Mouse (Mus musculus): Measurements from ENCODE around the gene Rpl36-ps4. TPM values are rescaled to one million over a fixed set of nuclear protein-coding genes. Genes with fewer than 3 reads are reported as not detected.

Rpl36-ps4 gene
- not detected in 2 replicates for polyA plus RNA-seq (2015; fragmentation: Nextera tagmentation; extraction: Ambion mirVana)

- Histone ChIP-seq H3K9me3 (no peaks in the 10 kb centered on the region), H3K4me2 (no peak within 1 kb of the TSS), H3K36me3 (no peaks in the 10 kb centered on the region), H3K27ac (no peak within 1 kb of the TSS), H3K4me3 (no peak within 1 kb of the TSS), H3K4me1 (no peaks in the 10 kb centered on the region), H3K27me3 (no peaks in the 10 kb centered on the region), H3K9ac (no peak within 1 kb of the TSS)
- WGBS, result 95% methylated on average over 5 of the region's 5 CpGs
- ATAC-seq (ENCODE audit: insufficient number of reproducible peaks, low FRiP score, low TSS enrichment, low read depth), result no peak
These were observed at the start of gene Rpl36-ps4 for GRCm38 (mm10) chr17:87920677-87921076. Gene Rpl36-ps4 (plus strand): TSS chr17:87920977.

GRCm38 (mm10) chr17:87871461-87872126, 49.2 kb upstream of the Rpl36-ps4 start:
- H3K9ac ChIP-seq, result no peak overlapping the region
- WGBS, result 85% methylated on average over 13 of the region's 13 CpGs
- no peak for ATAC-seq (ENCODE audit: insufficient number of reproducible peaks, low FRiP score, low TSS enrichment, low read depth)
- H3K9me3 ChIP-seq, result no peaks in the 10 kb centered on the region
- no peaks in the 10 kb centered on the region for H3K36me3 ChIP-seq
- no peak overlapping the region for H3K4me2 ChIP-seq
- no peak overlapping the region for H3K27ac ChIP-seq
- no peak overlapping the region for H3K4me3 ChIP-seq
- no peaks in the 10 kb centered on the region for H3K27me3 ChIP-seq
- no peaks in the 10 kb centered on the region for H3K4me1 ChIP-seq

GRCm38 (mm10) chr17:87872286-87872685, 48.5 kb upstream of the Rpl36-ps4 start:
- Histone ChIP-seq H3K27me3 (no peaks in the 10 kb centered on the region), H3K4me1 (0 out of 2 replicates have a peak, but pooled peaks cover 2% of the 10 kb centered on the region), H3K9ac (no peak overlapping the region), H3K4me2 (no peak overlapping the region), H3K36me3 (no peaks in the 10 kb centered on the region), H3K27ac (no peak overlapping the region), H3K4me3 (no peak overlapping the region), H3K9me3 (no peaks in the 10 kb centered on the region)
- 35% methylated on average over 4 of the region's 4 CpGs for WGBS
- ATAC-seq (ENCODE audit: insufficient number of reproducible peaks, low FRiP score, low TSS enrichment, low read depth), result no peak

- ATAC-seq (ENCODE audit: insufficient number of reproducible peaks, low FRiP score, low TSS enrichment, low read depth), result no peak
- H3K4me2 ChIP-seq, result no peak overlapping the region
- no peak overlapping the region for H3K4me3 ChIP-seq
- 71% methylated on average over 7 of the region's 7 CpGs for WGBS
- no peak overlapping the region for H3K9ac ChIP-seq
- H3K9me3 ChIP-seq, result no peaks in the 10 kb centered on the region
- H3K27ac ChIP-seq, result no peak overlapping the region
- no peaks in the 10 kb centered on the region for H3K27me3 ChIP-seq
- H3K36me3 ChIP-seq, result no peaks in the 10 kb centered on the region
- peaks cover 8% of the 10 kb centered on the region for H3K4me1 ChIP-seq
These were observed 47.3 kb upstream of the Rpl36-ps4 start for GRCm38 (mm10) chr17:87873456-87873855.

- Histone ChIP-seq H3K27me3 (no peaks in the 10 kb centered on the region), H3K36me3 (no peaks in the 10 kb centered on the region), H3K4me3 (no peak overlapping the region), H3K4me2 (no peak overlapping the region), H3K27ac (no peak overlapping the region), H3K9me3 (no peaks in the 10 kb centered on the region), H3K4me1 (peaks cover 8% of the 10 kb centered on the region), H3K9ac (no peak overlapping the region)
- no peak for ATAC-seq (ENCODE audit: insufficient number of reproducible peaks, low FRiP score, low TSS enrichment, low read depth)
- WGBS, result 78% methylated on average over 4 of the region's 4 CpGs
These were observed 46.8 kb upstream of the Rpl36-ps4 start for GRCm38 (mm10) chr17:87873943-87874342.

- Histone ChIP-seq H3K36me3 (no peaks in the 10 kb centered on the region), H3K27ac (no peak overlapping the region), H3K4me3 (no peak overlapping the region), H3K27me3 (no peaks in the 10 kb centered on the region), H3K4me2 (no peak overlapping the region), H3K9me3 (no peaks in the 10 kb centered on the region), H3K9ac (no peak overlapping the region), H3K4me1 (peaks cover 10% of the 10 kb centered on the region)
- ATAC-seq (ENCODE audit: insufficient number of reproducible peaks, low FRiP score, low TSS enrichment, low read depth), result no peak
- WGBS, result 84% methylated on average over 8 of the region's 8 CpGs
These were observed 45.3 kb upstream of the Rpl36-ps4 start for GRCm38 (mm10) chr17:87875346-87875920.

GRCm38 (mm10) chr17:87876295-87877000, 44.3 kb upstream of the Rpl36-ps4 start:
- no peak overlapping the region for H3K4me2 ChIP-seq
- no peaks in the 10 kb centered on the region for H3K27me3 ChIP-seq
- H3K36me3 ChIP-seq, result no peaks in the 10 kb centered on the region
- peaks cover 10% of the 10 kb centered on the region for H3K4me1 ChIP-seq
- 84% methylated on average over 11 of the region's 11 CpGs for WGBS
- H3K9ac ChIP-seq, result no peak overlapping the region
- no peak for ATAC-seq (ENCODE audit: insufficient number of reproducible peaks, low FRiP score, low TSS enrichment, low read depth)
- H3K4me3 ChIP-seq, result no peak overlapping the region
- no peak overlapping the region for H3K27ac ChIP-seq
- H3K9me3 ChIP-seq, result no peaks in the 10 kb centered on the region

GRCm38 (mm10) chr17:87877207-87878073, 43.3 kb upstream of the Rpl36-ps4 start:
- Histone ChIP-seq H3K27ac (no peak overlapping the region), H3K4me2 (no peak overlapping the region), H3K36me3 (no peaks in the 10 kb centered on the region), H3K27me3 (no peaks in the 10 kb centered on the region), H3K9ac (no peak overlapping the region), H3K4me3 (no peak overlapping the region), H3K4me1 (peaks cover 10% of the 10 kb centered on the region), H3K9me3 (no peaks in the 10 kb centered on the region)
- WGBS, result 25% methylated on average over 25 of the region's 25 CpGs
- no peak for ATAC-seq (ENCODE audit: insufficient number of reproducible peaks, low FRiP score, low TSS enrichment, low read depth)

GRCm38 (mm10) chr17:87878556-87879483, 42.0 kb upstream of the Rpl36-ps4 start:
- ATAC-seq (ENCODE audit: insufficient number of reproducible peaks, low FRiP score, low TSS enrichment, low read depth), result no peak
- no peak overlapping the region for H3K27ac ChIP-seq
- H3K4me2 ChIP-seq, result no peak overlapping the region
- no peak overlapping the region for H3K4me3 ChIP-seq
- no peaks in the 10 kb centered on the region for H3K36me3 ChIP-seq
- H3K27me3 ChIP-seq, result no peaks in the 10 kb centered on the region
- no peaks in the 10 kb centered on the region for H3K9me3 ChIP-seq
- 56% methylated on average over 10 of the region's 10 CpGs for WGBS
- peaks cover 10% of the 10 kb centered on the region for H3K4me1 ChIP-seq
- H3K9ac ChIP-seq, result no peak overlapping the region

GRCm38 (mm10) chr17:87879484-87880225, 41.1 kb upstream of the Rpl36-ps4 start:
- Histone ChIP-seq H3K4me1 (peaks cover 10% of the 10 kb centered on the region), H3K36me3 (no peaks in the 10 kb centered on the region), H3K27me3 (no peaks in the 10 kb centered on the region), H3K9me3 (no peaks in the 10 kb centered on the region), H3K4me2 (no peak overlapping the region), H3K27ac (no peak overlapping the region), H3K4me3 (no peak overlapping the region), H3K9ac (no peak overlapping the region)
- no peak for ATAC-seq (ENCODE audit: insufficient number of reproducible peaks, low FRiP score, low TSS enrichment, low read depth)
- 44% methylated on average over 9 of the region's 9 CpGs for WGBS
